Mouse (Mus musculus) heart, adult 2 months (tissue): Measurements from ENCODE around the gene Ace3.

ENCODE experiments used
- CTCF ChIP-seq: fragments of 200-600 bp; IDR thresholded peaks from 2 replicates; pipeline ENCODE4 v1.8.1; 2022; ENCODE audit warnings: antibody characterized with exemption, mild to moderate bottlenecking, moderate library complexity
- POLR2A ChIP-seq: fragments of 200-500 bp; IDR thresholded peaks from 2 replicates; pipeline ENCODE4 v1.6.1; 2011; ENCODE audit warnings: mild to moderate bottlenecking, low read depth, low read length, control low read depth; ENCODE audit not compliant: insufficient read depth

- TF ChIP-seq CTCF = no peak
- no peak for TF ChIP-seq POLR2A
Measured at GRCm38 (mm10) chr11:105987446-105987845, 7.0 kb upstream of the Ace3 start.
